9 mouse cellular contexts compared by ENCODE assay signal in the genomic region with DNA sequence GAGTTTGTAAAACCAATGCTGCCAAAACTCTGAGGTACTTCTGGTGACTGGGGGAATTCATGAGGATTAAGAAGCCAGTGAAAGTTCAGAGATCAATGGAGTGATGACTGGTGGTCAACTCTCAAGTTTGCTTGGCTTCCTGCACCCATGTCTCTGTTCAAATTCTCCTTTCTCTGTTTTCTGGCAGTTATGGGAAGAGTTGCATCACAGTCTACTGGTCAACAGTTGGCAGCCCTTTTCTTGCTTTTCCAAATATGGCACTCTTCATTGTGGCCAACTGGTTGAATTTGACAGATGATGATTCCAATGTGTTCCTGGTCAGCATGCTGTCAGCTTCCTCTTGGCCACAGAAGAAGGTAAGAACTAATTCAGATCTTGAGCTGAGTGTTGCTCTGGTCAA. TPM values are rescaled to one million over a fixed set of nuclear protein-coding genes. Genes with fewer than 3 reads are reported as not detected.
"Had no signal": no experiment of that assay in that cellular context is flagged by ENCODE, and none has a peak within 500 bp of the region (broad histone marks: within the 10 kb centered on the region; RNA-seq: fewer than 3 reads in every experiment).

No protein-coding gene starts in this region.

- DNase-seq: kidney, adult 2 months; kidney, postnatal 25 days; layer of hippocampus, postnatal 36 days; lung, postnatal 4 days; midbrain, embryonic 14.5 days; thymus, adult 2 months; thymus, postnatal 14 days had no signal

RNA-seq across cellular contexts. Expression of gene Kitl, which starts 25.7 kb away (rescaled TPM):
- total RNA-seq: megakaryocyte progenitor cell, adult 5-6 weeks; megakaryocyte-erythroid progenitor cell, adult 5-6 weeks had no signal
